Mouse (Mus musculus) midbrain, embryonic 13.5 days (tissue): Measurements from ENCODE around the gene Fras1. TPM values are rescaled to one million over a fixed set of nuclear protein-coding genes. Genes with fewer than 3 reads are reported as not detected.

Experiments used
- ATAC-seq: fragments of 200-750 bp; cut with Nextera tagmentation; 2 replicates; pipeline ENCODE4 v1.8.0; 2017; ENCODE audit warnings: mild to moderate bottlenecking, moderate TSS enrichment, moderate library complexity
- H3K27ac ChIP-seq: fragments of 300-500 bp; sonication (generic); 2 replicates; pipeline ENCODE4 v1.5.1; 2015; ENCODE audit warnings: inconsistent platforms, mild to moderate bottlenecking, moderate library complexity
- H3K27me3 ChIP-seq: fragments of 300-500 bp; sonication (generic); 2 replicates; pipeline ENCODE4 v1.6.1; 2015; ENCODE audit warnings: mild to moderate bottlenecking, inconsistent platforms
- H3K36me3 ChIP-seq: fragments of 300-500 bp; sonication (generic); 2 replicates; pipeline ENCODE4 v1.6.1; 2015; ENCODE audit warnings: mild to moderate bottlenecking, inconsistent platforms
- H3K4me1 ChIP-seq: fragments of 300-500 bp; sonication (generic); replicated peaks from 2 replicates; pipeline ENCODE4 v1.6.1; 2015; ENCODE audit warnings: inconsistent platforms
- H3K4me2 ChIP-seq: fragments of 300-500 bp; sonication (generic); replicated peaks from 2 replicates; pipeline ENCODE4 v1.6.1; 2015; ENCODE audit warnings: moderate library complexity, mild to moderate bottlenecking, inconsistent platforms
- H3K4me3 ChIP-seq: fragments of 300-500 bp; sonication (generic); replicated peaks from 2 replicates; pipeline ENCODE4 v1.5.1; 2015; ENCODE audit warnings: mild to moderate bottlenecking, inconsistent platforms
- H3K9ac ChIP-seq: fragments of 300-500 bp; sonication (generic); replicated peaks from 2 replicates; pipeline ENCODE4 v1.6.1; 2015; ENCODE audit warnings: mild to moderate bottlenecking, inconsistent platforms
- H3K9me3 ChIP-seq: fragments of 300-500 bp; sonication (generic); 2 replicates; pipeline ENCODE4 v1.6.1; 2016; ENCODE audit warnings: mild to moderate bottlenecking, inconsistent platforms
- WGBS: fragments of 180-500 bp; shearing (Covaris S2); methylation state at CpG from one replicate; pipeline ENCODE4 v1.1.7; 2015; 5-methylcytosine and 5-hydroxymethylcytosine counted together
- polyA plus RNA-seq: library from polyadenylated mRNA; unstranded; fragments of >200 nt; fragmentation: Nextera tagmentation; extraction: Ambion mirVana; gene quantifications from 2 replicates; pipeline ENCODE4 v1.2.1, GENCODE M21; 2015

Gene Fras1
- polyA plus RNA-seq, 1 experiment from 2014 or later, result 5.4 TPM

DNA sequence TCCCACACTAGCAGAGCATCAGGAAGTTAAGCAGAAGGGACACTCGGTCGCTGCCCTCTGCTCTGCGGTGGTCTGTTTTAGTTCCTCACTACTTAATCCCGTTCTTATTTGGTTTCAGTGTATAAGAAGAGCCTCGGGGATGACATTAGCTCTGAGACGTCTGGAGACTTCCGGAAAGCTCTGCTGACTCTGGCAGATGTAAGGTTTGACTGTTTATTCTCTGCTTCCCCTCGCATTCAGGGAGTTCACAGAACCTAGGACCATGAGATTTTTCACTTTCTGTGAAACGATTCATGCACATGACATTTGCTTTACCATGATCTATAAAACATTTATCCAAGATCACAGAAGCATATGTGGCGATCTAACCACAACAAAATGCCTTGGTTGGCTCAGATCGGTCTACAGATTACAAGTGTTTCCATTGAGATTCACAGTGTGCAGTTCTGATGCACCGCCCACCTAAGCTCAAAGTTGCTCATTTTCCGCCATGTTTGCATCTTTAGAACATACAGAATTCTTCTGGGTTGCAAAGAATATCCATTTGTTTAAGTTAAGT lies 451.1 kb downstream of the Fras1 start:
- no peaks in the 10 kb centered on the region for H3K9me3 ChIP-seq
- no peak overlapping the region for H3K27ac ChIP-seq
- ATAC-seq, result no peak
- no peak overlapping the region for H3K4me2 ChIP-seq
- no peaks in the 10 kb centered on the region for H3K4me1 ChIP-seq
- no peak overlapping the region for H3K9ac ChIP-seq
- H3K27me3 ChIP-seq, result no peaks in the 10 kb centered on the region
- no peak overlapping the region for H3K4me3 ChIP-seq
- no peaks in the 10 kb centered on the region for H3K36me3 ChIP-seq
- WGBS, result 88% methylated on average over 13 of the region's 13 CpGs

DNA sequence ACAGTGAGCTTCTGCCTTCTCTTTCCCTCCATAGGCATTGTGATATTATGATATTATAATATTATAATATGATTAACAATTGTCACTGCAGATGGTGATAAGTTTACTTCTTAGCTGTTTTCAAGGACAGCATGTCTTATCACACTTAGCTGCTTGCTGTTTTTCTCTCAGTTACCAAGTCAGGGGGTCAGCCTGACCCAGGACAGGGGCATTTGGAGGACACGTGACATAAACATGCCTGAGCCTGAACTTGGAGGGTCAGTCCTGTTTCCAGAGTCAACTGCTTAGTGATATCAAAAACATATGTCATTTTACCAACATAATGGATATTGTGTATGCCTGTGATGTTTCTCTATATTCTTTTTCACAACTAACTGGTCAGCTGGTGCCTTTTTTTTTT lies 453.4 kb downstream of the Fras1 start:
- Histone ChIP-seq H3K9me3 (no peaks in the 10 kb centered on the region), H3K4me1 (no peaks in the 10 kb centered on the region), H3K27me3 (no peaks in the 10 kb centered on the region), H3K4me2 (no peak overlapping the region), H3K4me3 (no peak overlapping the region), H3K9ac (no peak overlapping the region), H3K36me3 (no peaks in the 10 kb centered on the region), H3K27ac (no peak overlapping the region)
- WGBS, result 87% methylated on average over 1 of the region's 1 CpGs
- ATAC-seq, result no peak

Other genes with a start within 250 kb of the Fras1 start
- 13.4 and 13.8 TPM in 2 replicates for gene Cnot6l, start 209.8 kb upstream of the Fras1 start, polyA plus RNA-seq
- gene Mrpl1, start 164.5 kb upstream of the Fras1 start, polyA plus RNA-seq, result 16.0 and 18.9 TPM in 2 replicates